Mouse (Mus musculus): ENCODE results near the gene Hrh2. TPM values are rescaled to one million over a fixed set of nuclear protein-coding genes. Genes with fewer than 3 reads are reported as not detected.

Hrh2 gene
- 0.71 TPM for polyA plus RNA-seq (2014; fragmentation: Illumina TruSeq; extraction: RNeasy Lipid Tissue Mini Kit (QIAGEN cat#74804); ENCODE audit: low read depth, low replicate concordance)

GRCm38 (mm10) chr13:54192021-54192481 lies at the start of gene Hrh2:
TSS of gene Hrh2 (plus strand) at chr13:54192129.

Other genes starting within 250 kb of the Hrh2 start
- not detected for gene Drd1, start 136.4 kb upstream of the Hrh2 start, polyA plus RNA-seq (2014; fragmentation: Illumina TruSeq; extraction: RNeasy Lipid Tissue Mini Kit (QIAGEN cat#74804); ENCODE audit: low read depth, low replicate concordance)
- 7.4 TPM for gene Sfxn1, start 120.3 kb upstream of the Hrh2 start, polyA plus RNA-seq (2014; fragmentation: Illumina TruSeq; extraction: RNeasy Lipid Tissue Mini Kit (QIAGEN cat#74804); ENCODE audit: low read depth, low replicate concordance)
- 2.0 TPM for gene Cplx2, start 179.2 kb downstream of the Hrh2 start, polyA plus RNA-seq (2014; fragmentation: Illumina TruSeq; extraction: RNeasy Lipid Tissue Mini Kit (QIAGEN cat#74804); ENCODE audit: low read depth, low replicate concordance)